Mouse (Mus musculus) intestine, postnatal 0 days (tissue): ENCODE results near the gene Arfip1. TPM values are rescaled to one million over a fixed set of nuclear protein-coding genes. Genes with fewer than 3 reads are reported as not detected.
A peak's percentile ranks its signal among the peaks of the same experiment; 100 is the strongest.

Experiments
- ATAC-seq: fragments of 200-750 bp; cut with Nextera tagmentation; 2 replicates; pipeline ENCODE4 v1.8.0; 2017; ENCODE audit warnings: mild to moderate bottlenecking, moderate TSS enrichment, moderate library complexity
- H3K27ac ChIP-seq: fragments of 300-500 bp; sonication (generic); 2 replicates; pipeline ENCODE4 v1.5.1; 2014; ENCODE audit warnings: mild to moderate bottlenecking, low read depth, low read length, moderate library complexity
- H3K27me3 ChIP-seq: fragments of 300-500 bp; sonication (generic); replicated peaks from 2 replicates; pipeline ENCODE4 v1.6.1; 2014; ENCODE audit warnings: low read length, mixed read lengths; ENCODE audit not compliant: control insufficient read depth, insufficient read depth
- H3K36me3 ChIP-seq: fragments of 300-500 bp; sonication (generic); 2 replicates; pipeline ENCODE4 v1.6.1; 2014; ENCODE audit warnings: mild to moderate bottlenecking, moderate library complexity; ENCODE audit not compliant: control insufficient read depth, insufficient read depth
- H3K4me1 ChIP-seq: fragments of 300-500 bp; sonication (generic); replicated peaks from 2 replicates; pipeline ENCODE4 v1.6.1; 2014; ENCODE audit warnings: antibody characterized with exemption, low read length, mixed read lengths; ENCODE audit not compliant: control insufficient read depth, insufficient read depth
- H3K4me2 ChIP-seq: fragments of 300-500 bp; sonication (generic); replicated peaks from 2 replicates; pipeline ENCODE4 v1.6.1; 2014; ENCODE audit warnings: low read depth, mild to moderate bottlenecking, moderate library complexity
- H3K4me3 ChIP-seq: fragments of 300-500 bp; sonication (generic); 2 replicates; pipeline ENCODE4 v1.5.1; 2014; ENCODE audit warnings: low read depth, low read length
- H3K9ac ChIP-seq: fragments of 300-500 bp; sonication (generic); 2 replicates; pipeline ENCODE4 v1.6.1; 2014; ENCODE audit warnings: mild to moderate bottlenecking, low read depth, low read length
- H3K9me3 ChIP-seq: fragments of 300-500 bp; sonication (generic); 2 replicates; pipeline ENCODE4 v1.6.1; 2016; ENCODE audit warnings: mixed run types; ENCODE audit not compliant: control insufficient read depth
- CTCF ChIP-seq: sonication (generic); IDR thresholded peaks from 2 replicates; pipeline ENCODE4 v1.5.1; 2016; ENCODE audit warnings: low read depth, mild to moderate bottlenecking, control low read depth, antibody characterized with exemption, moderate library complexity
- WGBS: fragments of 180-500 bp; shearing (Covaris S2); extraction: QIAGEN DNeasy Blood & Tissue Kit; methylation state at CpG from one replicate; pipeline ENCODE4 v1.1.7; 2014; 5-methylcytosine and 5-hydroxymethylcytosine counted together
- polyA plus RNA-seq: library from polyadenylated mRNA; unstranded; fragments of >200 nt; fragmentation: Nextera tagmentation; extraction: Ambion mirVana; gene quantifications from 2 replicates; pipeline ENCODE4 v1.2.1, GENCODE M21; 2015

Gene Arfip1
- polyA plus RNA-seq, 1 experiment from 2014 or later = 42.6 TPM

GRCm38 (mm10) chr3:84472527-84472926 is 109.9 kb downstream of the Arfip1 start:
- Histone ChIP-seq H3K4me3 (no peak overlapping the region), H3K4me2 (no peak overlapping the region), H3K9me3 (no peaks in the 10 kb centered on the region), H3K27ac (no peak overlapping the region), H3K9ac (no peak overlapping the region), H3K27me3 (no peaks in the 10 kb centered on the region), H3K4me1 (peaks cover 13% of the 10 kb centered on the region; the same call in 1 of the 2 replicates), H3K36me3 (peaks cover 5% of the 10 kb centered on the region; the same call in 1 of the 2 replicates)
- no peak for ATAC-seq
- no peak for TF ChIP-seq CTCF
- WGBS = 44% methylated on average over 3 of the region's 3 CpGs

DNA sequence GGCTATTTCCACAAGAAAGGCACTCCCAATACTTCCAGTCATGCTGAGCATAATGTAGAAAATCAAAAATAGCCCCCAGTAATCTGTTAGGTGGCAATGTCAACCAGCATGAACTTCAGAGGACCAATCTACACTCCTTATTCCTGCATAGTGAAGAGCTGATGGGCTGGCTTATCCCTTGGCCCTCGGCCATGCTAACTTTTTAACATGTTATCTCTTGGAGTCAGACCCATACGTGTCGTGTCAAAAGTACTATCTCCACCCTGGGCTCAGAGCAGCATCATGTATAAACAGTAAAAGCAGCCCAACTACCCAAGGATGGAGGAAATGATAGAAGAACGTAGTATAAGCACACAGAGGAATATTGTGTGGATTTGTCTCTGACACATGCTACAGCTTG is 111.3 kb downstream of the Arfip1 start:
- no peak overlapping the region for H3K9ac ChIP-seq
- ATAC-seq = no peak
- WGBS = 73% methylated on average over 4 of the region's 4 CpGs

GRCm38 (mm10) chr3:84468111-84468453 is 114.3 kb downstream of the Arfip1 start:
- Histone ChIP-seq H3K27ac (no peak overlapping the region), H3K9ac (0 out of 2 replicates have a peak overlapping the region, but pooled peaks have one; percentile 1), H3K4me3 (no peak overlapping the region), H3K4me1 (peaks cover 13% of the 10 kb centered on the region; the same call in 1 of the 2 replicates), H3K4me2 (peak overlapping the region; percentile 25; the same call in 1 of the 2 replicates), H3K36me3 (peaks cover 9% of the 10 kb centered on the region; the same call in 1 of the 2 replicates), H3K9me3 (no peaks in the 10 kb centered on the region), H3K27me3 (no peaks in the 10 kb centered on the region)
- no peak for TF ChIP-seq CTCF
- 36% methylated on average over 4 of the region's 4 CpGs for WGBS
- no peak for ATAC-seq

More for the DNA sequence above, 111.3 kb downstream of the Arfip1 start:
- no peak for TF ChIP-seq CTCF
- H3K9me3 ChIP-seq = no peaks in the 10 kb centered on the region
- peaks cover 5% of the 10 kb centered on the region; the same call in 1 of the 2 replicates for H3K36me3 ChIP-seq
- no peak overlapping the region for H3K4me2 ChIP-seq
- peak overlapping the region; percentile 15; the same call in 1 of the 2 replicates for H3K27ac ChIP-seq
- no peaks in the 10 kb centered on the region for H3K27me3 ChIP-seq
- H3K4me3 ChIP-seq = no peak overlapping the region
- peaks cover 13% of the 10 kb centered on the region; the same call in 1 of the 2 replicates for H3K4me1 ChIP-seq

DNA sequence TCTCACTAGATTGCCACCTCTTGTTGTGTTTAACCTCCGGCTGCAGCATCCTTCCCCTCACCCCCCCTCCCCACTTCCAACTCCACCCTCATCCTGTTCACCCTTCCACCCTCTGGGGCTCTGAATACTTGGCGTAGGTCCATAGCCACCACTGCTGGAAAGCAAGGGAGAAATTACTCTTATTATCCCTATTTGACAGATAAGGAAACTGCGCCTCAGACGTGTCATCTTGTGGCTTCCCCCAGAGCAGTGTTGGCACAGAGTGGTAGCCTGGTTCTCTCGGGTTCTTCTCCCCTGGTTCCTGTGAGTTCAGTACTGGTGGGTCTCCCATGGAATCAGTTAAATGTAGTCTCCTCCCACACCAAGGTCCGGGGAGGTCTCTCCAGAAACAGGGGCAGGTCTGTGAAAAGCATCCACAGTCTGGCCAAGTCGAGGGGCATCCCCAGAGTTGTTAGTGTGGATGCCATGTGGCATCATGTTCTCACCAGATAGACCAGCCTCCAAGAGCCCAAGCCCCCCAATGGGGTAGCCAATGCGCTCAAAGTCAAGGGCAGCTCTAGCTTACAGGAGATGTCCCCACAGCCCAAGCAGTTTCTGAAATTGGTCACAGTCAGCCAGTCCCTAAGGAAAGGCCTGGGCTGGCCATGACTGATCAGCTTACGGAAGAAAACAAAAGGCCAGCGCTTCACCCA is 114.9 kb downstream of the Arfip1 start:
- Histone ChIP-seq H3K27me3 (no peaks in the 10 kb centered on the region), H3K4me2 (peak overlapping the region; percentile 25; the same call in 1 of the 2 replicates), H3K4me3 (no peak overlapping the region), H3K27ac (no peak overlapping the region), H3K36me3 (peaks cover 9% of the 10 kb centered on the region; the same call in 1 of the 2 replicates), H3K9ac (0 out of 2 replicates have a peak overlapping the region, but pooled peaks have one; percentile 1), H3K9me3 (no peaks in the 10 kb centered on the region), H3K4me1 (peaks cover 13% of the 10 kb centered on the region; the same call in 1 of the 2 replicates)
- ATAC-seq = peak; percentile 23; the same call in 1 of the 2 replicates
- 25% methylated on average over 10 of the region's 10 CpGs for WGBS
- TF ChIP-seq CTCF = no peak

- TF ChIP-seq CTCF = no peak
- no peak overlapping the region for H3K4me2 ChIP-seq
- peaks cover 7% of the 10 kb centered on the region; the same call in 1 of the 2 replicates for H3K4me1 ChIP-seq
- H3K9ac ChIP-seq = no peak overlapping the region
- peaks cover 9% of the 10 kb centered on the region; the same call in 1 of the 2 replicates for H3K36me3 ChIP-seq
- no peak overlapping the region for H3K27ac ChIP-seq
- WGBS = 61% methylated on average over 6 of the region's 6 CpGs
- H3K9me3 ChIP-seq = no peaks in the 10 kb centered on the region
- H3K27me3 ChIP-seq = no peaks in the 10 kb centered on the region
- H3K4me3 ChIP-seq = no peak overlapping the region
- ATAC-seq = no peak
Observed at GRCm38 (mm10) chr3:84465822-84466500, 116.5 kb downstream of the Arfip1 start.

GRCm38 (mm10) chr3:84461687-84462086 is 120.7 kb downstream of the Arfip1 start:
- Histone ChIP-seq H3K4me2 (no peak overlapping the region), H3K9me3 (no peaks in the 10 kb centered on the region), H3K36me3 (peaks cover 6% of the 10 kb centered on the region; the same call in 1 of the 2 replicates), H3K4me1 (peaks cover 5% of the 10 kb centered on the region), H3K27me3 (no peaks in the 10 kb centered on the region), H3K4me3 (no peak overlapping the region), H3K27ac (peak overlapping the region; percentile 15; the same call in 1 of the 2 replicates), H3K9ac (no peak overlapping the region)
- ATAC-seq = peak; percentile 13; the same call in 1 of the 2 replicates
- 35% methylated on average over 4 of the region's 4 CpGs for WGBS
- no peak for TF ChIP-seq CTCF
